Mouse (Mus musculus) c-Kit-positive CD71-negative TER-119-negative erythroid progenitor cells, embryonic 14.5 days (primary cell): ENCODE measurements around the gene Grin2d.

Experiments
- DNase-seq: peaks from one replicate; pipeline ENCODE4 v3.0.0-alpha.2; 2013; ENCODE audit warnings: low read depth

Gene Grin2d

DNA sequence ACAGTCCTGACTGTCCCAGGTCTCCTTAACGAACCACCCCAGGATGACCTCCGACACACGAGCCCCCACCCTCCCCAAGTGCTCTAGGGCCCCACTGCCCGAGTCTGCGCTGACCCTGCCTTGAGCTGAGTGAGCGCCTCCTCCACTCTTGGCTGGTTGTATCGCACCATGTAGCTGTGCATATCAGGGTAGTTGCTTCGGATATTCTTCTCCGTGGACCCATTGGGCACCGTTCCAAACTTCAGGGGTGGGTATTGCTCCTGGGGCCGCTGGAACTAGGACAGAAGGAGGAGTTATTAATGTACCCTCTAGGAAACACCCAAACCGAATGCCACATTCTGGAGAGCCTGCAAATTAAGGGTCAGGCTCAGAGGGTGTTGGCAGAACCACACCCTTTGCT is 25.1 kb downstream of the Grin2d start:
- no peak for DNase-seq

GRCm38 (mm10) chr7:45850661-45851060 is 27.5 kb downstream of the Grin2d start:
- no peak for DNase-seq

- no peak for DNase-seq
These were observed 29.6 kb downstream of the Grin2d start for GRCm38 (mm10) chr7:45848447-45849027.

DNA sequence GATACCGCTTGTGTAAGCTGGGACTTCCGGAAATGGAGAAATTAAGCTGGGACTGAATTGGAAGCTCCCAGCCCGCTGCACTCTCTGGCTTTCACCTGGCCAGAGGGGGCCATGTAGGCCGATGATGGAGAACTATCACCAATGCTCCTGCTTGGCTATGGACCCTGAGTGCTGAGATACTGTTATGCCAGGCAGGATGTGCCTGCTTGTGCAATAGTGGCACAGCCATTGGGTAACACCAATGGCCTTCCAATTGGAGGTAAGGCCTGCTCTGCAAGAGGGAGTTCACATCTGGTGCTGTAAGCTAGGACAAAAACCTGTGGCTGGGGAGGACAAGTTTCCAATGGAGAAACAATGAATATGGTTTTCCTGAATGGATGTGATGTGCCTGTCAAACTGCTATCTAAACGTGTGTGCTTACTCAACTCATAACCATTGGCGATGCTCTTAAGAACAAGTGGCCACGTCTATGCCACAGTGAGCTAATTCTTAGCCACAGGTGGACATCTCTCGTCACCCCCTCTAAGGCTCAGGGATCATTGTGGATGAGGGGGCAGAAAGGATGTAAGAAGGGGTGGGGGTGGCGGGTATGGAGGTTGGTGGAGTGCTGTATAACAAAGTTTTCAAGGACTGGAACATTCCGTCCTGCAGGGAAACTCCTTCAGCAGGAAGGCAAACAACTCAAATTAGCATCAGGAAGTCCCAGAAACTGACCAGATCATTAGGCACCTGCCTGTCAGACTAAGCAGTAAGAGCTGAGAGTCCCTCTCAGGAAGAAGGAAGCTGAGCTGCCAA is 35.0 kb downstream of the Grin2d start:
- DNase-seq = no peak

DNA sequence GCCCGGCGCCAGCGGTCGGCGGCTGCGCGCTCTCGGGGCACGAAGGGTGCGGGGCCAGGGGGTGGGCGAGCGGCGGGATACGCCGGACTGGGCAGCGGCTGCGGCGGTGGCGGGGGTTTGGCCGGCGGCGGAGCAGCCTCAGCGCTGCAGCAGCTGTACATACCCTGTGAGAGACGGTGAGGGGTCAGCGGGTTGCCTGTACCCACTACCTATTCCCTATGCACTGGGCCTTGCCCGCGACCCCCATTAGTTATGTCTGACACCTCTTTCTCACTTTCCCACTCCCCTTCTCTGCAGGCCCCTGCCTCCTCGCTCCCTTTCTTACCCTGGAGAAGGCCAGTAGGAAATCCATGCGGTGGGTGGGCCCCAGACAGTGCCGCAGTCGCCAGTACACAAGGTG is 44.3 kb downstream of the Grin2d start:
- no peak for DNase-seq

DNA sequence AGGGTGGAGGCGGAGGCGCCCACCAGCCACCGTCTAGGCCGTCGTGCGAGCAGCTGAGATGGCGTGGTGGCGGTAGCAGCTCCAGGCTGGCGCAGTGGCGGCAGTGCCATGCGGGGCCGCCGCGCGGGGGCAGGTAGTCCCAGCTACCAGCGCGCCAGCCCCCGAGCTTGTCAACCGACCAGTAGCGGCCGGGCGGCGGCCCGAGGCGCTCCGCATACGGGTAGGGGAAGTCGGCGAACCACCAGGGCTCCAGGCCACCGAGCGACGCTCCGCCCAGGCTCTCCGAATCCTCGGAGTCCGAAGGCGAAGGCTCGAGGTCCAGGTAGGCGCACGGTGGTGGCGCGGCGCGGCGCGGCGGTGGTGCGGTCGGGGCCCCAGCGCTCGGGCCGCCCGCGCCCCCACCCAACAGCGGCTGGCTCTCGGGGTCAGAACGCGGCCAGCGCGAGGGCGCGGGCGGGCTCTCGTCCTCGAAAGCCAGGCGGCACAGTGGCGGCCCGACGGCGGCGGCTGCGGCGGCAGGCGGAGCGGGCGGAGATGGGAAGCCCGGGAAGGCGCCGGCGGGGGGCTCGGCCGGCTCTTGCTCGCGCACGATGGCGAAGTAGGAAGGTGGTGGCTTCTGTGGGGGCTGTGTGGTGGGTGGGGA is 44.9 kb downstream of the Grin2d start:
- no peak for DNase-seq

DNA sequence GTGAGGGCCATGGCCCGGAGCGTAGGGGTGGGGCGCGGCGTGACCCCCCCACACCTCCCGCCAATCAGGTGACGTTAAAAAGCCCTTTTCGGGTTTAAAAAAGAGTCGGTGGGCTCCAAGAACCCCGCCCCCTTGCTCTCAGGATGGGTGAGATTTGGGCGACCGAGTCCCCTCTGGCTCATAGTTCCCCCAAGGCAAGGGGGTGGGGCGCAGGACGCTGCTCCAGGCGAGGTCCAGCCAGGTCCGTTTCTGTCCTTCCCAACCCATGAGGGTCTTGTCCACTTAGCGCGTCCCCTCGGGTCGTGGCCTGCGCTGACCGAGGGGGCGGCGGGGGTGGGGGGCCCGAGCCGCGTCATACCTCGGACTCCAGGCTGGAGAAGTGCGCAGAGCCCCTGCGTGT is 45.8 kb downstream of the Grin2d start:
- no peak for DNase-seq

DNA sequence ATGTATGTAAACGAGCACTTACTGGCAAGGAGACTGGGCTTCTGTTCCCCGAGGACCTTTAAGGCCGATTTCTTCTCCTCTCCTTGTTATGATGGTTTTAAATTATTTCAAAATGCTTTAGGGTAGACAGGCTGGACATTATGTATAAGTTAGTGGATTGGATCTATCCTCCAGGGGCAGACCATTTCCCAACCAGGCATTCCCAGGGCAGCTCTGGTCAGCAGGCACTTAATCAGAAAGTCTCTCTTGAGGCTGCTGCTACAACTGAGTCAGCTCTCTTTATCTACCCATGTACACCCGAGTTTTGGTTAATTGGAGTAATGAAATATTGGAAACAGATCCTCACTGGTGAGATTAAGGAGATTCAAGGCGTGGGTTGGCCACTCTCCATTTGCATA is 47.1 kb downstream of the Grin2d start:
- no peak for DNase-seq

- DNase-seq = peak; percentile 84
These were observed 47.6 kb downstream of the Grin2d start, which contains the start of gene Grwd1 for GRCm38 (mm10) chr7:45830427-45831127. Gene Grwd1 (minus strand): TSS chr7:45830944.

DNA sequence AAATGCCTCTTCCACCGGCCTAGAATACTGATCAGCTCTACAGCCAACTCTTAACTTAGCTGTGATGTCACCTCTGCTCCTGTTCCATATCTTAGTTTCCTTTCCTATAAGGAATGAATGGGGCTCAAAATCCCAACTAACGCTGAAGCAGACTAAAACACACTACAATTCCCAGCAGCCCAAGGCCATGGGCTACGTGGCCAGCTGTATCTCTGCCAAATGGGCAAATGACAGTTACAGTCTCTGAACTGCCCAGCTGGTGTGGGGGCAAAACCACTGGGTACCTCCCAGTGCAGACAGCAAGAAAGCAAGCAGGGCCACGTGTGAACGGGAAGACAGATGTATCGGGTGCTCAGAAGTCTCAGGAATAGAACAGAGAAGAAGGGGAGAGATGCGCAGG is 51.5 kb downstream of the Grin2d start:
- no peak for DNase-seq

- no peak for DNase-seq
These were observed 53.6 kb downstream of the Grin2d start, which contains the start of gene Kcnj14 for GRCm38 (mm10) chr7:45824598-45824997. Gene Kcnj14 (minus strand): TSS chr7:45824782.

DNA sequence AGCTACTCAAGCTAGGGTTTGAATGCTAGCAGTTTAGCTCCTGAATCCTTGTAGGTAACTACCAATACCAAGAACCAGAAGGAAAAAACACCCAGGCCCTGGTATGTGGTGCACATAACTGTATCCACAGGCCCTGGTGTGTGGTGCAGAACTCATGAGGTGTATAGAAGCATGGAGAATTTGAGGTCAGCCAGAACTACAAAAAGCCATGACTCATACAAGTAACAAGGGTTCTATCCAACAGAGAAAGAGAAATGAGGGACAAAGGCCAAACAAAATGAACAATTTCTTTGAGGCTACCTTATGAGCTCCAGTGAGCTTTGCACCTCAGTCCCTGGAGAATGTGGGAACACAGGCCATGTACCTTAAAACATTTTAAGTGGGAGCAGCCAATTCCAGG is 57.3 kb downstream of the Grin2d start:
- no peak for DNase-seq

- DNase-seq = no peak
These were observed 58.3 kb downstream of the Grin2d start for GRCm38 (mm10) chr7:45819843-45820242.

GRCm38 (mm10) chr7:45815984-45816351 is 62.2 kb downstream of the Grin2d start:
- DNase-seq = no peak

DNA sequence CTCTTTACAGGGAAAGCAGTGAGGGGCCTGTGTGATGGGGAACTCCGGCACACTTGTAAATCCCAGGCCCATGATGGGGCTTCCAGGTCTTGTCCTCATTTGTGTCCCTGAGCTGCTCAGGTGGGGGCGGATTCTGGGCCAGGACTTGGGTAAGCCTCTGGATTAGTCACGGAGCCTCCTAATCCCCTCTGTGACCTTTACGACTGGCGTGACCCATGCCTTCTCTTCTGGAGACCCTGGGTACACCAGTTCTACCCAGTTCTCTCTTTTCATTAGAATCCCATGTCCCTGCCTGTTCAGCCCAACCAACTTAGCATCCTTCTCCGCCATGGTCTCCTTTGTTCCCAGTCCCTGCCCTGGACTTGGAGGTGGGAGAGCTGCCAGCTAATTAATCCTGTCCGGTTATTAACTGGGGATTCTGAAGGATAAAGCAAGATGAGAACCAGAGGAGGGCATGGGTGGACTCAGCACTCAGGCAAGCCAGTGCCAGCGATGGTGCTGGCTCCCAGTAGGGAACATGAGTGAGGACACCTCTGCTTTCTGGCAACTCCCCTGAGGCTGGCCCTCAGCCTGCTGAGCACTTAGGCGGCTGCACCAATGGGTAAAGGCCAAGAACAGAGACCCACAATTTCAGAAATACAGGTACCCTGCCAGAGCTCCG is 62.7 kb downstream of the Grin2d start:
- no peak for DNase-seq

GRCm38 (mm10) chr7:45814841-45815240 is 63.3 kb downstream of the Grin2d start:
- no peak for DNase-seq

- DNase-seq = peak; percentile 99
These were observed 64.1 kb downstream of the Grin2d start, which contains the start of gene Cyth2 for GRCm38 (mm10) chr7:45813787-45814779. Gene Cyth2 (minus strand): TSS chr7:45814581.

DNA sequence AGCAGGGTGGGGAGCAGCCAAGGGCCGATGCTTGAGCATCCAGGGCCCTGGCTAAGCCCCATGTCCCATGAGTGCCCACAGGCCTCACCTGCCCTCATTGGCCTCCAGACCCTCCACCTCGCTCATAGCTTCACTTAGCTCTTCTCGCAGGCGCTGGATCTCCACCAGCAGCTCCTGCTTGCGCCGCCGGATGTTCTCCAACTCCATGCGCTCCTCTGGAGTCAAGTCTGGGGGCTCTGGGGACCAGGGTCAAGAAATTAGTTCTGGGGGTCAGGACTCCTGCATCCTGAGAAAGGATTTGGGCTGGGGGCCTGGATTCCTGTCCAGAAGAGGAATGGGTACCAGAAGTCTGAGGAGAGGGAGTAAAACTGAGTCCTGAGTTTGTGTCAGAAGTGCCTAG is 65.3 kb downstream of the Grin2d start:
- DNase-seq = no peak

- DNase-seq = no peak
These were observed 68.7 kb downstream of the Grin2d start for GRCm38 (mm10) chr7:45809276-45810075.

GRCm38 (mm10) chr7:45808471-45808870 is 69.7 kb downstream of the Grin2d start:
- DNase-seq = no peak
